Mouse (Mus musculus): ENCODE measurements at regions not wholly inside any gene's neighbourhood (a gene's known extent, or its start where the extent isn't known, plus 50 kb on each side); places are given as distances from the start of the nearest gene placed in this dataset.

DNA sequence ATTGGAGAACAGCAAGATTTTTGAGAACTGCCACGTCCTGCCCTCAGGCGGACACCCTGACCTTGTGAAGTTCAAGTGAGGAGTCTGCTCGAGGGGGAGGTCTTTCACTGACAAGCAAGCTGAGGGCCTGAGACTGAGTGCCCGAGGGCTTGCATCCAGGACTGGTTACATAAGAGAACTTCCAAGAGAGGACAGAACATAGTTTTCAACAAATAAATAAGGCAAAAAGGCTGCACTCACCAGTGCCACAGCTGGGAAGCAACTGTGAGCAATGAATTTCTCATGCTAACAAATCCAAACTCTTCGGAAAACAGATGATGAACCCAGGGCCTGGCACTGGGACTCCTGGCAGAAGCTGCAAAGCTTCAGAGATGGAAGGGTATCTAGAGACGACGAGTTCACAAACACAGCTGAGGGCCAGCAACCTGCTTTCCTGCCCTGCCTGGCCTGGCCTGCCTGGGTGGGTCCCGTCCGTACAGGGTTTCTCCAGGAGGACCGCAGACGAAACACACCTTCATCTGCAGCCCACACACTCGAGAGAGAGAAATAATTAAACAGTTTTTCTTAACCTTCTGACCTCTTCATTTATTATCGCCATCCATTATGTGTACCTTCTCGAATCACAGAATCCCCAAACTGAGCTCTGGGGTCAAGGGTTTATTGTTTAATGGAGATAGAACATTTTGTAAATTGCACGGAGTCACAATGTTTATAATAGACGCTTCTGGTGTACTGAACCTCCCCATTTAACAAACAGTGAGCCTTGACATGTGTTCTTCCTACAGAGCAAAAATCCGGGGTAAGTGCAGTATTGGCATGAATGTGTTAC lies 334.3 kb upstream of the Ddhd1 start:
- no peak for DNase-seq

DNA sequence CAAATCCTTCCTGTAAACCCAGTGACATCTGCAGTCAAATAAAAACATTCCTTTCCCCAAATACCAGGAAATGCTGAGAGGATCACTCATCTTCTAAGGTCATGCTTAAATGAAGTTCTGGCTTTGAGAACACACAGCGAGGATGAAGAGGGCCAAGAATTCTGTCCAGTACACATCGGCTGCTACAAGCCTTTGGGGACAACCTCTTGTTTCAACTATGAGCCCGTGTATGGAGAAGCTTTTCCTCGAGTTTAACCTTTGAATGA lies 334.9 kb upstream of the Ddhd1 start:
- no peak for DNase-seq

DNA sequence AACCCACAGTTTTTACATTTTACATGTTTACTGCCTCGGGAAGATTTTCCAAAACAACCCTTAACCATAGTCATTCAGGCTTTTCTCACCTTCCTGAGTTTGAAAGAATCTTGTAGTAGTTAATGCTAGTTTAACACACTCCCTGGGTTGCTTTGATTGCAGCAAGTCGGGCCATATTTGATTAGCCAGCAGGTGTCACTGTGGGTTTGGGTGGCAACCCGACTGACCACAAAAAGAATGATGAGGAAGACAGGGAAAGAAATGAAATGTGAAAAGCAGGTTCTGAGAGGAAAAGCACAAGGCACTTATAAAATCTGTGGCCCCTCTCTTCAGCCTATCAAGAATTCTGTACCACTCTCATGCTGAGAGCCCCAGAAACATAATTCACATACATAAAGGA lies 335.7 kb upstream of the Ddhd1 start:
- DNase-seq, result peak; percentile 45

DNA sequence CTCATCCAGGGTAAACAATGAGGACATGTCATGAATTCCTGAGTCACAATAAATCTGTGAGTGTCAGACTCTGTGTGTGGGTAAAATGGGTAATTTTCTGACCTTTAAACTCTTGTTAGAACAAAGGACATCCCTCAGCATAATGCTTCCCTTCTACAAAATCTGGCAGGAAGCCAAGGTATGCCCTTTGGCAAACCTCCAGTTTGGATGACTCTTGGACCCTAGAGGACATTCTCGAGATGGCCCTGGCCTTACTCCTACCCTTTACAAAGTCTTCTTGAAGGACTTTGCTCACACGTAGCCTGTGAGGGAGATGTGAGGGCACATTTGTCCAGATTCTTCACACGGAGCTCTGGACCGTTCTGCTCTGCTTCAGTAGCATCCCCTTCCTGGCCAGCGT lies 338.8 kb upstream of the Ddhd1 start:
- peak; percentile 7 for DNase-seq

DNA sequence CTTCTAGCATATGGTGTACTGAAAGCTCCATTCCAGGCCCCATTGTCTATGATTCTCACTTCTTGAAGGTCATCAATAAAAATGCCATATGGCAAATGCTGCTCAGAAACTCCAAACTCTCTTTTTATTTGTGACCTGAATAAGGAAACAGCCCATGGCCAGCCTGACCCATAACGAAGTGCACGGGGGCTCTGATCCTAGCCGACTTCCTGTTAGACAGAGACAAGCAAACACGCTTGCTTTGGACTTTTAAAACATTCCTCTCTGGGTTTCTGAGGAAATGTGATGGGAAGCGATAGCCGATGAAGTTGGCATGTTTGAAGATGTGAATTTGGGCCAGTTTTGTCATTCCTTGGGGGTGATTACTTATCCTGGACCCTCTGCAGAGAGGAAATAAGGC lies 346.1 kb upstream of the Ddhd1 start:
- no peak for DNase-seq

DNA sequence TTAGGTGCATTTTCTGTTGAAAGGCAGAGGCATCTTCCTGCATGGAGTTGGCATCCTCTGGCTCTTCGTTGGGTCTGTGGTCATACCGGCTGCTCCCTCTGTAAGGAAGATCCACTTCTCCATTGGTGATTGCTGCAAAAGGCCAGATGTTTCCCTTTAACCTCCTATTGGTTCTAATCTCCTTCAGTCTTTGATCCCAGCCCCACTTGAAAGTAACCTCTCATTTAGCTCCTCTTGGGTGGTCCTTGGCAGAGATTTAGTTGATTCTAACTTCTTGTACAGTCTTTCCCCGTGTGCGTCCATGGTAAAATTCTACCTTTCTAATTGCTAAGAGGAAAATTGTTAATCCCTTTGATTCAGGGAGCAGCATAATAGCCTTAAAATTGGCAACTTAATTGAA lies 347.4 kb upstream of the Ddhd1 start:
- DNase-seq, result no peak

DNA sequence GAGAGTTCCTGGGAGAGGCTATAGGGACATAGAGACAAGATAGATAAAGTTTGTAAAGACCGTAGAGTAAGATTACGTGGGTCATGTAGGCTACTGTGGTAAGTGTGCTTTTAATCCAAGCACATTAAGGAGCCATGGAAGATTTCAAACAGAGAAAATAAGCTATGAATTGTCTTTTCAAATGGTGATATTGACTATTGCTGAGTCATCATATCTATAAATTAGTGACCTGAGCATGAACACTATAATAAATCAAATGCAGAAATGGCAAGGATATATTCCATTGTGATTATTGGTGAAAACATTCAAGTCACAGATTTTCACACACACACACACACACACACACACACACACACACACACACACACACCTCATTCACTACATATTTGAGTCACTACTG lies 355.3 kb upstream of the Ddhd1 start:
- DNase-seq, result no peak

DNA sequence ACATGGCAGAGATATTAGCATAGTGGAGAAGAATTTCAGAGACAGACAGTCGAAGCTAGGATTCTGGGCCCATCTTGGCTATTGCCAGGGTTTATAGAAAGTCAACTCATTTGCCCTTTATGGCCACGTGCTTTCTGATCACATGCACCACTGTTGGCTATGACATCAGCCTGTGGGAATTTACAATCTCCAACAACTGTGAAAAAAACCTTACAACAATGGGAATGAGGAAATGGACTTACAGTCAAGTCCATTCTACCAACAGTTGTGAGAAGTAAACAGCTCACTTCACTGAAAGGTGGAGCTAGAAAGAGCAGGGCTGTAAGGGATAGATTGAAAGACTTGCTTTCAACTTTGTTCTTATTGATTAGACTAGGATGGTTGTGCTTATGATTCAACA lies 356.1 kb upstream of the Ddhd1 start:
- DNase-seq, result no peak

DNA sequence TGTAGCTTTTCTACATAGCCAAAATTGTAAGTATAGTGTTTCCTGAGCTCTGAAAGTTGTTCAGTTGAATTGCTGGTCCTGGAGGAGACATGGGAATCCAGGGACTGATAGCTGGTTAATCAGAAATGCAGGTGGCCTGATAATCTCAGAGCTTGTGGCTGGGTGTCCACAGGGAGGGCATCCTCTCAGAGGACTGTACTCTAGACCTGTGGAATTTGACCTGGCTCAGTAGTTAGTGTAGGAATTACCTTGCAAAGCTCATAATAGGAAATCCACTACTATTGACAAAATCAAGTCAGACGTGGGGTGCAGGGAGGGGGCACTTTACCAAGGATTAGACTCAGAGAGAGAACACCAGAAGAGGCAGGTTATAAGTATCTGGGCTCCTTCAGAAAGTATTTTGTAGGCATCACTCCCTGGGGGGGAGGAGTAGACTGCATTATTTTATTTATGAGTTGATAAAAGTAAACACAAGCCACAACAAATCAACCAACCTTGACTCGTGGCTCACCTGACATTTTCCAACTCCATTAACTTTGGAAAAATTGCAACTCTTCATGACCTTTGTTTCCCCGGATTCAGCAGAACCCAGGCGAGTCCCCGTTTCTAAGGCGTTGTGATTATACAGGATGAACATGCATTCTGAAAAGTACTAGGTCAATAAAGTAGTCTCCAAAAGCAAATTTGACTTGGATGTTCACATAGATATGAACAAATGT lies 357.9 kb upstream of the Ddhd1 start:
- no peak for DNase-seq

DNA sequence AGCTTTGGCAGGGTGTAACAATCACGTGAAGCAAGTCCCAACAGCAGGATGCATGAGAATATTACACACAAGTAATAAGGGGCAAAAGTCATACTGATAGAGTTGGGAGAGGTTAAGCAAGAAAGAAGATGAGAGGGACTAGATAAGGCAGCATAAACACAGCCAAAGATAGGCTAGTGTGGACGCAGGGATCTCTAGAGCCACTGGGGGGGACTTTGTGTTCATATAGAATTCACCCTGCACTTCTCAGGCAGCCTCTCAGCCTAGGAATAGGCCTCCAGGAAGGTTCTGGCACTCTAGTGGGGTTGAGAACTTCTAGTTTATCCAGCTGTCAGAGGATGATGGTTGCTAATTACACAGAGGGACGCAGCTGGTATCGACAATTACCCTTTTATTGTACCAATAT lies 358.8 kb upstream of the Ddhd1 start:
- DNase-seq, result no peak

DNA sequence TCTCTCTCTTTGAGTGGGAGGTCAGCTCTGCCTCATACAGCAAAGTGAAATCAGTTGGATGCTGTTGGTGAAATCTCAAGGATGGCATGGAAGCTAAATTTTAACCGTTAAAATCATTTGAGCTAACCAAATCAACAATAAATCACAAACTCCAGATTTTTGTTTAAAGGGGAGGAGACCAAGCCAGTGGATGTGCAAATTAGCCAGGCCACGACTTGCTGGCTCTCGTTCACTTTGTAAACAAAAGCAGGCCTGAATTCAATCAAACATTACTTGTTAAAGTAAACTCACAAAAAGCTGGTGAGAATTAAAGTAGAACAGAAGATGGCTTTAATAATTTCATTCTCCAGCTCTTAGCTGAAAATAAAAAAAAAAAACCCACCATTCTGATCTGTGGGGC lies 359.3 kb upstream of the Ddhd1 start:
- no peak for DNase-seq

DNA sequence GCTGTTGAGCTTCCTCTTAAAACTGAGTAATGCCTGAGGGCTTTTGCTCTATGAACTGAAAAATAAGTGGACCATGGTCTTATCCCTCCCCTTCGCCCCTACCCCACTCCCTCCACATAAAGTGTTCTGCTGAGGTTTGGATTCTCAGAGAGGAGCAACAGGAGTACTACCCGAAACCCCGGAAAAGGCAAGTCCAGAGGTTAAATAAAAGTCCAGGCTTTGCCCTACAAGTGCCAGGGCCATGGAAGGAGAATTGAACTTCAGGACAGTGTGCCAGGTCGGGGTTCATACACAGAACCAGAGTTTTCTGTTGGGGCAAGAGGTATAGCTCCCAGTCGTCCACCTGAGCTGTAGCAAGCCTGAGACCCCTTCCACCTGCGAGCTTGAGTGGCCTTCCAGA lies 360.0 kb upstream of the Ddhd1 start:
- DNase-seq, result no peak

DNA sequence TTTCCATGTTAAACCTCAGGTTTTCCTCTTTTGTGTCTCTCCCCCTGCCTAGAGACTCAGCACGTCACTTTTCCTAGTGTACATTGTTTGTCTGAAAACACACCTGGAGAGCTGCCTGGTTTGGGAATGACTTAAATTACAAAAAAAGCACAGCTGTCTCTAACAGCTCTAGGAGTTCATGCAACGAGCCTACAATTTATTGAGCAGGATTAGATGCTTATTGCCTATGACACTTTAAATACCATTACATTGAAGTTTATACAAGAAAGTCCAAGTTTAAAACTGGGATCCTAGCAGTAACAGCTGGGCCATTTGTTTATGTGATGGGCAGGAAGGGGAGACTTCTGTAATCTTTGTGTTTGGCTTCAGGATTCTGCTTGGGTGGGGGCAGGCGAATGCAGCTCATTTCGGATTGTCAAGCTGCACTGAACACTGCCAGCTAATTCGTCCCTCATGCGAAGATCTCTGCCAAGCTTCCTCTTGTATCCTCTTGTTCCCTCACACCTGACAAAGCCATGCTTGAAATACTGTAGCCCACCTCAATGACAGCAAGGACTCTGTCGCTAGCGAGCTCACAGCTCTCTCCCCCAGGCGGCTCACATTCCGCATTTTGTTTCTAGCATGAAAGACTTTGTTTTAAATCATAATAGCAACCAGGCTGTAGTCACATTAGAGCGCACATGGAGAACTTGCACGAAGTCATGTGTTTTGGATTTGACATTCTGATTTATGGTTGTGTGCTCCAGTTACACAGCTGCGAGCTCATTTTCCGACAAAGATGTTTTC lies 359.8 kb upstream of the Gm15217 start:
- no peak for DNase-seq

DNA sequence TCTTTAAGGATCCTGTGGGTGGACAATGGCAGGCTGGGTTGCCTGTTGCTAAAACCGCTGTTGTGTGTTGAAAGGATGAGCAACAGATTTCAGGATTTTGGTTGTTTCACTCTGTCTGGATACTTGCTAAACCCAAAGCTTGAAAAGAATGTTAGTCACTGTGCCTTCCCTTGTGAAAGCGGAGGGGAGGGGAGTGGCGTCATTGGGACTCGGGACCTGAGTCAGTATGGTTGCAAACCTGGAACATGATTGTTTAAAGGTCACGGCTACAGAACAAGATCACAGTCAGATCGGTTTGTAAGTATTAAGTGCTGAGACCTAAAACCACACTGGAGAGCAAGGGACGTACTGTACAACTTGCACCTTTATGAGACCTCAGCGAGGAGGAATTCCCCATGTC lies 344.9 kb upstream of the Gm15217 start:
- DNase-seq, result no peak

DNA sequence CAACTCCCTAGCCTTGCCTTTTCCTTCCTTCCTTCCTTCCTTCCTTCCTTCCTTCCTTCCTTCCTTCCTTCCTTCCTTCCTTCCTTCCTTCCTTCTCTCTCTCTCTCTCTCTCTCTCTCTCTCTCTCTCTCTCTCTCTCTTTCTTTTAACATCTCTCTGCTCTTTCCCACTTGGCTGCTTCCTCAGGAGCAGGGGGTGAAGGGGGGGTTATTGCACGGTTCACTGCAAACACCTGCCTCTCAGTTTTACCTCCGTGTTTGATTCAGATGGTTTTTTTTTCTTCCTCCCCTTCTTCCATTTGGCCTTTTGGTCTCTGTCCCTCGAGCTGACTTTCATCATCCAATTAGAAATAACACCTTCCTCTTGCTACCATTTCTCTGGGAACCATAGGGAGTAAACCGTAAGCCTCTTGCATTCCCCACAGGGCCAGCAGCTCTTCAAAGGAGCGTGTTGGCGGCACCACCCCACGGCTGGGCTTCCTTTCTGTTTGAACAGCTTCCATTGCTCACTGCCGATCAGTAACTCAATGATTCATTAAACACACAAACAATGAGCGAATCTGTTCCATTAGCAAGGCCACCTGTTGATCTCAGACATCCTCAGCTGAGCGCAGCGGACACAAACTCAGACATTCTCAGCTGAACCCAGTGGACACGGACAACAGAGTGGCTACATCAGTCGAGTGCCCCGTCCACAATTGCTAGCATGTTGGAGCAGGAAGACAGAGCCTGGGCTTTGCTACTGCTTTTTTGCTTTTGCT lies 318.4 kb upstream of the Gm15217 start:
- DNase-seq, result no peak

DNA sequence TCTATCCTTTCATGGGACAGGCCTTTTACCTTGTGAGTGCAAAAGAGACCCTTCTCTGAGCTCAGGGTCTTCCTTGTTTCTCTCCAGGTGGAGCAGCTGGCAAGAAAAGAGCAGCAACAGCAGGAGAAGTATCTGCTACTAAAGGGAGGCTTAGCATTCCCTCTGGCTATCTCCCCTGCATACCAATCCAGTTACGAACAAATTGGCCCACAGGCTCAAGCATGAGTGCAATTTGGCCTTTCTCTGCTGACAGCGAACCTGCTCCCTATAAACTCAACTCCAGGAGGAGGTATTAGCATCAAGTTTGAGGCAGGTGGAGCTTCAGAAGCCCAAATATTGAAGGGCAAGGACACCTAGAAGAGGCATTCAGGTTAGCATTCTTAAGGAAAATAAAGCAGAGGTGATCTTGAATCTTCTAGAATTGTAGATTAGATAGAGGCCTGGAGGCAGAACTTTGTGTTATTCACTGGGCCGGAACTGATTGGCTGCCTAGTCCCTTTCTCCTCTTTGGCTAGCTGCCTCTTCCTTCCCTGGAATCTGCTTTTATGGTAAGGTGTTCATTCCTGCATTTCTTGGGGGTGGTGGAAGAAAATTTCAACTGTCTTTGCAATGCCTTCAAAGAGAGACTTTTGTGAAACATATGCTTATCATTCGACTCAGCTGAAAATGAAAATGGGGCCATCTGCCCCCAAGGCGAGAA lies 312.0 kb upstream of the Gm15217 start:
- no peak for DNase-seq

DNA sequence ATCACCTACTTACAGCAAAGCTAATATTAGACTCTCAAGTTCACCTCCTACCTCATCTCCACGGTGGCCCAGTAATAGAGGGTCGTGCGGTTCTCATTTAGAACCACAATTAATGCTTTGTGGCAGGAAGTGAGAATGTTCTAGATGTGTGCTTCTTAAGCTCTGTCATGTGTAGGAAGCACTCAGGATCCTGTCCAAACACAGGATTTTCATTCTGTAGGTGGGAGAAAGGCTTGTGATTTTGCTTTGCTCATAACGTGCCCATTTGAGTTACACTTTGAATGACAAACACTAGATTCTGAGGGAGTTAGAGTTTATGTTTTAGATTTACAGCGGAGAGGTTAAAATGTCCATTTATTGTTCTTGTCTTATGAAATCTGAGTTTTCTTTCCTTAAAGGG lies 308.0 kb upstream of the Gm15217 start:
- no peak for DNase-seq

DNA sequence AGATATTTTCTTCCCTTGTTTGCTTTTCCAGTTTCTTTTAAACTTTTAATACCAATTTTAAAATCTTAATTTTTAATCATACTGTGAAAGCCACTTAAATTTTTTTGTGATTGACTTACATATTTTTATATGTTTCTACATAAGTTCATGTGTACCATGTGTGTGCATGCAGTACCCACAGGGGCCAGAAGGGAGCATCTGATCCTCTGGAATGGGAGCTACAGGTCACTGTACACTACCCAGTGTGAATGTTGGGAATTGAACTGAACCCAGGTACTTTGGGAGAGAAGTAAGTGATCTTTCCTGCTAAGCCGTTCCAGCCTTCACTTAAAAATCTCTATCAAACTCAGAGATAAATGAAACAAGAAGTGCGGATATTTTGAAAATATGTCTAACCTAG lies 302.5 kb upstream of the Gm15217 start:
- DNase-seq, result no peak

DNA sequence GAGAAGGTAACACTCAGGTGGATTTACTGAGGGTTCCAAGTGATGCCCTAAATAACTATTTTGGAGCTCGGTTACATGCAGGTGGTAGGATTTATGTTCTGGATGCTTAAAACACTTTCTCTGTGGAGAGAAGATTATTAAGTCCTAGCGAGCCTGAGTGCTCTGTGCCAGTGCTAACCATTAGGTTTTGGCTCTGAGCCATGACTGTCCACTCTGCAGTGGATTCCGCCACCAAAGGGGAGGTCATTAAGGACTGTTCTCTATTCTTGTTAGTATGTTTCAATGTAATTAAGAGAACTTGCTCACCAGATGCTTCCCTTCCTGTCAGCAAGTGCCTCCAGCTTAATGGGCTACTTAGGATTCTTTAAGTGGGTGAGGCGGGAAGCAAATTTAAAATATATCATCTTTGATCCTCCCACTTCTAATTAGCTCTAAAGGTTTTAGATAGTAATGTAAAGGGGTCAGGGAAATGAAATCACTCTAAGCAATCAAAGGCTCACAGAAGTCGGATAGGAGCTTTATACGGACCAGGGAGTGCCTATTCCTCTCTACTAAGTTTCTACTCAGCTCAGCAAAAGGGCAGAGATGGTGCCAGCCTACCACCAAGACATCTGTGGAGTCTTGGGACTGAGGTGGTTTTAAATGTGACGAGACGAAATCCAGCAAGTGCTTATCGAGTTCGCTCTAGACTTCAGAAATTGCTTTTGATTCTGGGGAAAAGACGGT lies 301.6 kb upstream of the Gm15217 start:
- DNase-seq, result no peak

DNA sequence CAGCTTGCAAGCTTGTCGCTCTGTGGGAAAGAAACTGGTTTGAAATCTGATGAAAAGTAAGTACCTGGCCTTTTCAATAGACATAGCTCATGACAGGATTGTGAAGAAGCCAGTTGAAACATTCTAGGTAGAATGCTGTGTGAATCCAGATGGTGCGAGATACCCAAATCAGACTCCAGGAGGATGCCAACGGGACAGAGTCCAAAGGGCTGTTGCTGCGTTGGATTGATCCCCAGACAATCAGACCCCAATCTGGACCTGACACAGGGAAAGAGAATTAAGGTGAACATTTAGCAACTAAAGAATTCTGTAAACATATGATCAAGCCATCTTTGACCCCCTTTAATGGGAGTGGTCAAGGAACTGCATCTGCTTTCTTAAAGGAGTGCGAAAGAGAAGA lies 296.6 kb upstream of the Gm15217 start:
- DNase-seq, result no peak

DNA sequence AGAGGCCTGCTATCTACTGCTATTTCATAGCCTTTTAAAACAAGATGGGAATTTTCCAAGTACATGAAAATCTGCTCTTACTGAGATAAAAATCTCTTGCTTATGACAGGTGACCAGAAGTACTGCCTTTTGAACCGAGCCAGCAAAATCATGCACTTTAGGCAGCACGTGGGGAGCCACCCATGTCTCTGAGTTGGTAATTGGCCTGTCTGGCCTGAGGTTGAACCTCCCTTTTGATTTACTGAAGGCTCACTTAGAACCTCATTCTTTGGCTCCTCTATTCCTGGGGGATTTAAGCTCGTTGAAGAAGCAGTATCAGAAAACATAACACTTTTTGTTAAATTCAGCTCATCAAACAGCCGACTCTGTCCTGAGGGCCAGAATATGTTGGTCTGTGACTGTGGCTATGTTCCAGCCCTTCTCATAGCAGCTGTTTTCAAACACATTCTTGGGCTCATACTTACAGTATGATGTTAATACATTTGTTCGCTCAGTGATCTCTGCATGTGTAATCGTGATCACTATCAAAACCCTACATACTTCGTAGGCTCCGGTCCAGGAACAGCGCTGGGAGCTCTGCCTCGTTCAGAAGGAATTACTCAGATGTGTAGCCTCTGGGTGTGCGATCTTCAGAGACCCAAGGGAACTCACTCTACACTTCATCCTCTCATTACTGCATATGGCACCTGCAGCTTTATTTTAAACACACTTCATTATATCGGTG lies 290.1 kb upstream of the Gm15217 start:
- DNase-seq, result no peak
